Mouse (Mus musculus) thymus, adult 2 months (tissue): ENCODE results near the gene Mthfd2l. TPM values are rescaled to one million over a fixed set of nuclear protein-coding genes. Genes with fewer than 3 reads are reported as not detected.

ENCODE experiments used
- DNase-seq: peaks from one replicate; pipeline ENCODE4 v3.0.0; 2021
- H3K27ac ChIP-seq: fragments of 200-500 bp; 2 replicates; pipeline ENCODE4 v1.5.1; 2012; ENCODE audit warnings: low read length, control low read depth; ENCODE audit not compliant: control insufficient read depth, insufficient read depth
- H3K27me3 ChIP-seq: fragments of 200-500 bp; 2 replicates; pipeline ENCODE4 v1.6.1; 2012; ENCODE audit warnings: mild to moderate bottlenecking, low read length, moderate library complexity, mixed read lengths; ENCODE audit not compliant: control insufficient read depth, insufficient read depth
- H3K36me3 ChIP-seq: fragments of 200-500 bp; 2 replicates; pipeline ENCODE4 v1.6.1; 2012; ENCODE audit warnings: mild to moderate bottlenecking, low read length, moderate library complexity; ENCODE audit not compliant: control insufficient read depth, insufficient read depth
- H3K4me1 ChIP-seq: fragments of 200-500 bp; replicated peaks from 2 replicates; pipeline ENCODE4 v1.6.1; 2012; ENCODE audit warnings: low read length; ENCODE audit not compliant: control insufficient read depth, insufficient read depth
- H3K4me3 ChIP-seq: fragments of 200-500 bp; 2 replicates; pipeline ENCODE4 v1.5.1; 2012; ENCODE audit warnings: mild to moderate bottlenecking, low read length, control low read depth, moderate library complexity; ENCODE audit not compliant: control insufficient read depth, insufficient read depth
- CTCF ChIP-seq: fragments of 200-500 bp; IDR thresholded peaks from 2 replicates; pipeline ENCODE4 v1.5.1; 2012; ENCODE audit warnings: mild to moderate bottlenecking, control low read depth, low read length, moderate library complexity, borderline replicate concordance; ENCODE audit not compliant: control insufficient read depth, poor library complexity, insufficient read depth; ENCODE audit errors: extremely low read depth
- POLR2A ChIP-seq: fragments of 200-500 bp; IDR thresholded peaks from 2 replicates; pipeline ENCODE4 v1.6.1; 2012; ENCODE audit warnings: mild to moderate bottlenecking, low read length, control low read depth, moderate library complexity; ENCODE audit not compliant: control insufficient read depth, poor library complexity, insufficient read depth; ENCODE audit errors: extremely low read depth
- WGBS: fragments of 180-500 bp; shearing (Covaris S2); methylation state at CpG from one replicate; pipeline ENCODE4 v1.1.7; 2018; 5-methylcytosine and 5-hydroxymethylcytosine counted together
- polyA plus RNA-seq: library from polyadenylated mRNA; depleted of rRNA; stranded (reverse); fragments of >200 nt; gene quantifications from 2 replicates; pipeline ENCODE4 v1.2.3, GENCODE M21; 2012

Gene Mthfd2l
- polyA plus RNA-seq, 1 experiment: 23.5 TPM

- H3K27ac ChIP-seq: no peak overlapping the region
- 73% methylated on average over 7 of the region's 7 CpGs for whole genome bisulfite sequencing
- H3K4me3 ChIP-seq: no peak overlapping the region
- H3K36me3 ChIP-seq: no peaks in the 10 kb centered on the region
- no peak for DNase-seq
- no peak for TF ChIP-seq POLR2A
- TF ChIP-seq CTCF: no peak
- H3K4me1 ChIP-seq: no peaks in the 10 kb centered on the region
- H3K27me3 ChIP-seq: no peaks in the 10 kb centered on the region
Observed at GRCm38 (mm10) chr5:90900688-90901087, 30.2 kb upstream of the Mthfd2l start.

GRCm38 (mm10) chr5:90902380-90903260 lies 28.3 kb upstream of the Mthfd2l start:
- Histone ChIP-seq H3K36me3 (no peaks in the 10 kb centered on the region), H3K27ac (no peak overlapping the region), H3K27me3 (no peaks in the 10 kb centered on the region), H3K4me3 (no peak overlapping the region), H3K4me1 (no peaks in the 10 kb centered on the region)
- TF ChIP-seq CTCF (no peak), POLR2A (no peak)
- DNase-seq: no peak
- WGBS: 2% methylated on average over 10 of the region's 10 CpGs

- Histone ChIP-seq H3K4me1 (no peaks in the 10 kb centered on the region), H3K36me3 (no peaks in the 10 kb centered on the region), H3K4me3 (no peak within 1 kb of the TSS), H3K27me3 (no peaks in the 10 kb centered on the region), H3K27ac (no peak within 1 kb of the TSS)
- TF ChIP-seq POLR2A (no peak), CTCF (no peak)
- 4% methylated on average over 22 of the region's 22 CpGs for WGBS
- no peak for DNase-seq
Observed at GRCm38 (mm10) chr5:90903339-90904020, 27.4 kb upstream of the Mthfd2l start, which contains the start of gene Cxcl2. TSS of gene Cxcl2 (plus strand) at chr5:90903871.

DNA sequence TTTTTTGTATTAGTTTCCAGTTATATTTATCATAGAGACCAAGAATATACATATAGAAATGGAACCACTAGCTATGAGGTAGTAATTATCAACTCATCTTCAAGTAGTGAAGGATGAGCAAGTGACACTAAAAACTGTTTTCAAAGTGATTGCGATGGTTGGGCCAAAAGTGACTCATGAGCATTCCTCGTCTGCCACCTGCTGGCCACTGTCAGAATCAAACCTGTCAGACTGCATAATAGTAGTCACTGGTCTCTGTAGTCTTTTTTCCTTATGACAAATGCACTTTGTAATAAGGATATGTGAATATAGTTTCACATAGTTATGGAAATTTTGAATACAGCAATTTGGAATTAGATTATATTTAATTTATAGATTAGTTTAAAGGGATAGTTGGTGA lies 21.9 kb upstream of the Mthfd2l start:
- WGBS: 5% methylated on average over 2 of the region's 2 CpGs
- no peak overlapping the region for H3K27ac ChIP-seq

DNA sequence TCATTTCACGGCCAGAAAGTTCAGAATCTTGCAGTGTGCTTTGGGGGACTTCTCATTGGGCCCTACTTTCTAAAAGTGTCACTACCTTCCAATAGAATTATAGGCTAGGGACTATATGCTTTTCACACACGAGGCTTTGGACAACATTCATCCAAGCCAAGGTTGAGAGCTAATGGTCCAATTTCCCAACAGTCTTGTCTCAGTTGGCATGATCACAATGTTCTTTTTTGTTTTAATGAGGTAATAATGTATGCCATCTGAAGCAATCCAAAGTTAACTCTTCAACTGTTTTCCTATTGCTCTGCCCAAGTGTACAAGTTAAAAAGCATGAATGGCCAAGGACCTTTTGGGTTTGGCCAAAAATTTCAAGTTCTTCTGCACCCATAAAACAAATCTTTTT lies 11.4 kb upstream of the Mthfd2l start:
- TF ChIP-seq POLR2A (no peak), CTCF (no peak)
- Histone ChIP-seq H3K27me3 (no peaks in the 10 kb centered on the region), H3K36me3 (no peaks in the 10 kb centered on the region), H3K4me1 (no peaks in the 10 kb centered on the region), H3K4me3 (no peak overlapping the region), H3K27ac (no peak overlapping the region)
- WGBS: 90% methylated on average over 2 of the region's 2 CpGs
- DNase-seq: no peak

More for the DNA sequence above, 21.9 kb upstream of the Mthfd2l start:
- TF ChIP-seq CTCF (no peak), POLR2A (no peak)
- Histone ChIP-seq H3K36me3 (no peaks in the 10 kb centered on the region), H3K4me1 (no peaks in the 10 kb centered on the region), H3K4me3 (no peak overlapping the region), H3K27me3 (no peaks in the 10 kb centered on the region)
- DNase-seq: peak; percentile 40

- Histone ChIP-seq H3K27ac (no peak overlapping the region), H3K4me3 (no peak overlapping the region), H3K4me1 (no peaks in the 10 kb centered on the region), H3K36me3 (no peaks in the 10 kb centered on the region), H3K27me3 (no peaks in the 10 kb centered on the region)
- no peak for DNase-seq
- WGBS: 97% methylated on average over 4 of the region's 4 CpGs
- TF ChIP-seq CTCF (no peak), POLR2A (no peak)
Observed at GRCm38 (mm10) chr5:90922958-90923357, 8.0 kb upstream of the Mthfd2l start.
